Mouse (Mus musculus): ENCODE data around the gene Kif27.
"Not testable (repeated sequence)": the region's sequence is repeated elsewhere in the genome, so short reads cannot be mapped to it uniquely, and the experiment has no call there.

The Kif27 gene

DNA sequence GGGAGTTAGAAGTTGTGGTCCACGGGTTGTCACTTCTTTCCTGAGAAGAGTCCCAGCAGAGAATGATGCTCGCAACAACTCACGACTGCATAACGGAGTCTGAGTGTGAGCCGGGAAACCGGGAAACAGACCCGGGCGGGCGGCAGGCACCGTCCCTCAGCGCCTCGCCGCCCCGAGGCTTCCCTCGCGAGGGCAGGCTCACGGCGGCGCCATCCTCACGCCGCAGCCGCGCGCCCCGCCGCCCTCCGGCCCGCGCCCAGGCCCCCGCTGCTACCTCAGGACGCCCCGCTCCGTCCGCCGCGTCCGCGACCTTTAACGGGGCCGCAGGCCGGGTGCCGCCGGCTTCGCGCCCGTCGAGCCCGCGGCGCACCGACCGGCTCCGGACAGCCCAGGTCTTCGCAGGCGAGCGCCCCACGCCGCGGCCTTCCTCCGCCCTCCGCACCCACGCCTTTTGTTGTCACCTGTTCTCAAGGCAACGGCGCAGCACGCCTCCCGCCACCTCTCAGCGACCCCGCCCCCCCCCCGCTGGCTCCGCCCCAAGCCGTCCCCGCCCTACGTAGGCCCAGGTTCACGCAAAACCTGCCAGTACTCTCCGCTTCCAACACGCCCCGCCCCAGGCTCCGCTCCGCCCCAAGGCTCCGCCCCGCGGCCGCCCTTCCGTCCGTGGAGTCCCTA, at the start of gene Kif27:
TSS of gene Kif27 (minus strand) at position 494 of the 675 bp plus-strand sequence.
- DNase-seq (ENCODE audit: extremely low read depth, insufficient read length, low spot score): peak; percentile 7

DNA sequence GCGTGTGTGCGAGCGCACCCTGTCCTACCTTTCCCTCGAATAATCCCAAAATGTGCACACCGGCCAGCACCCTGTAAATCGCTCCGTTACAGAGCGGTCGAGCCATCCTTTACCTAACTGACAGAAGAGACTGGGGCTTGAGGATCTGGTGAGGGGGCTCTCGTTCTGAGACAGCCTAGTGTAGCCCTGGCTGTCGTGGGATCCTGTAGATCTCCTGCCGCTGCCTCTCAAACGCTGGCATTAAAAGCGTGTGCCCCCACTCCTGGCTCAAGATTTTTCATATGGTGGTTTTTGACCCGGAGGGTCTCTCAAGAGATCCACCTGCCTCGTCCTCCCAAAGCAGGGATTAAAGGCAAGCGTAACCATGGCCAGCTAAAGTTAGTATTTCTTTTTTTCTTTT, 44.3 kb upstream of the Kif27 start, which contains the start of gene Hnrnpk:
TSS of gene Hnrnpk (minus strand) at position 101 of the 400 bp plus-strand sequence.
- not testable (repeated sequence) for DNase-seq (ENCODE audit: extremely low read depth, insufficient read length, low spot score)

DNA sequence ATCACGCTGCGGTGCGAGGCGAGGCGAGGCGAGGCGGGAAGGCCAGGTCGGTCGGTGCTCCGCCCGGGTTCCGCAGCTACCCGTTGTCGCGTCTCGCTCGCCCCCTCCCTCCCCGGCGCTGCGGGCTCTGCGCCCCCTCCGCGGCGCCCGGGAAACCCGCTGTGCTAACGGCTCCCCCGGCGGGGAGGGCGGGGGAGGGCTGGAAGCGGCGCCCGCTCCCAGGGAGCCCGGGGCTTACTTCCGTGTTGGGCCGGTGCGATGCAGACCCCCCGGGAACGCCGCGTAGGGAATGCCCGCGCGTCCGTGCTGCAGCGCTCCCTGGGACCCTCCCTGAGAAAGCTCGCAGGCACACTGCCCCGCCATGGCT, 43.8 kb upstream of the Kif27 start:
- no peak for DNase-seq (ENCODE audit: extremely low read depth, insufficient read length, low spot score)

DNA sequence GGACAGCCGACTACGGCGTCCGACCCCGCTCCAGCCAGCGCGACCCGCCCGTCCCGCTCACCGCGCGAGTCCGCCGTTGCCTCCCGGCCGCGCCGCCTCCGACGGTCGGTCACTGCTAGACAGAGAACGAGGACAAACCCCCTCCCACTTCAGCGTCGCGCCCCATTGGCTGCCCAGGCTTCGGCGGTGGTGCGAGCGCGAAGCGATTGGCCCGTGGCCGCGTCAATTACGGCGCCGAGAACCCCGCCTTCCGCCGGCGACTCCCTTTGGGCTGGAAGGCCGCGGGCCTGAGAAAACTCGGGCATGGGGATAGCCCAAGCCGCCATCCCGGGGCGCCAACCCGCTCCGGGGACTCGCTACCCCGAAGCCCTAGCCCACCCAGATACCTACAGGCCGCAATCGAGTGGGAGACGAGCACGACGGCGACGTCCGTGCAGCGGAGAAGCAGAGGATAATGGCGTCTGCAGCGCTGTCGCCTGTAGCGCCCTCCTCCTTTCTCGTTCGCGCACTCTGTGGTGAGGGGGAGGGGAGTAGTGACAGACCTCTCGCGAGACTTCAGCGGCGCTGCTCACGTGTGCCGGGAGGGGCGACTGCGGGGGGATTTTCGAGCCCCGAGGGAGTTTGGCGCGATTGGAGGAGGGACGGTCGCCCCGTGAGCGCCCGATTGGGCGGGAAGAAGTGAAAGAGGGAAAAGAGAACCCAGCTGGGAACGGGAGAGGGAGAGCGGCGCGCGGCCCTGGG, 43.3 kb upstream of the Kif27 start, which contains the start of gene Rmi1:
TSS of gene Rmi1 (plus strand) at position 246 of the 741 bp plus-strand sequence.
- peak; percentile 95 for DNase-seq (ENCODE audit: extremely low read depth, insufficient read length, low spot score)

DNA sequence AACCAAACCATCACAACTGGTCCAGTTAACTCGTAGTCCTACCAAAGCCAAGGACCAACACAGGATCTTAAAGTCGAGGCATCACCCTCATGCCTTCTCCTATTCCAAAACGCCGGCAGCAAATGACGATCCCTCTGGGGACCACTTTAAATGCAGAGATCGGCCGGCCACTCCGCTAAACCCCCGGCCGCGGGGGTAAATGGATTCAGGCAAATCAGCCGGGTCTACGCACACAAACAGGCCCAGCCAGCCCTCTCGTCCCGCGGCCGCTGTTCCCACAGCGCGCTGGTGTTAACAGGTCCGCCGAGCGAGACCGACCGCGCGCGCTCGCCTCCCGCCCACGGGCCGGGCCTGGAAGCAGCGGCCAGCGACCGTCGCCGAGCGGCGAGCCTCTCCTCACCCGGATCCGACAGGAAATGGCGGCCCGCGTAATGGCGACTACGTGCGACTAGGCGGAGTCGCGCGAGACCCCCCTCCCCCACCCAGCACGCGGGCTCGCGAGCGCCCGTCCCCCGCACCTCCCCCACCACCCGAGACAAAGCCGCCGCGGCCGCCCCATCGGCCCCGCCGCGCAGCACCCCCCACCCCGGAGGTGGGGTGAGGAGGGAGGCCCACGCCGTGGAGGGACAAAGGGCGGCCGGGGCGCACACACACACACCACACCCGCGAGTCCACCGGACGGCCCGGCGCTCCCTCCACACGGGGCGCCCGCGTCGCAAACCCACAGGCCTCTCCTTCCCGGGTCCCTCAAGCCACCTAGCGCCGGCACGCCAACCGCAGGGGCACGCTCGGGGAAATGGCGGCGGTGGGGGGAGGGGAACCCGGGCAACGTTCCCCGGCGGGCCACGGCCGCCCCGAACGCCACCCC, 42.4 kb upstream of the Kif27 start:
- peak; percentile 73 for DNase-seq (ENCODE audit: extremely low read depth, insufficient read length, low spot score)

DNA sequence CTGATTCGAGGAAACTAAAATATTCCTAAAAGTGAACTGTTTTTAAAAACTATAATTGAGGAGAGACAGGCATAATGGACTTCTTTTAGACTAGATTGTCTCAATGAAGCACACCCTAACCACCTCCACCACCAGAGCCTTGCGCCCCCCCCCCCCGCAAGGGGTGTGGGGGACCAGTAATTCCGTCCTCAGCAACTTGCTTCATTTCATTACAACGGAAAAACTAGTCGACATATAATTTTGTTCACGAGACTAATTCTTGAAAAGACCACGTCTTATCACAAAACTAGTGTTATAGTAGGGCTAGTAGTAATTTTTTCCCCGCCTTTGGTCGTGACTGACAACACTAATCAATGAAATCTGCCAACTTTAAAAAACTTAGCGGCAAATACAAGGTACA, 41.7 kb upstream of the Kif27 start:
- peak; percentile 34 for DNase-seq (ENCODE audit: extremely low read depth, insufficient read length, low spot score)

DNA sequence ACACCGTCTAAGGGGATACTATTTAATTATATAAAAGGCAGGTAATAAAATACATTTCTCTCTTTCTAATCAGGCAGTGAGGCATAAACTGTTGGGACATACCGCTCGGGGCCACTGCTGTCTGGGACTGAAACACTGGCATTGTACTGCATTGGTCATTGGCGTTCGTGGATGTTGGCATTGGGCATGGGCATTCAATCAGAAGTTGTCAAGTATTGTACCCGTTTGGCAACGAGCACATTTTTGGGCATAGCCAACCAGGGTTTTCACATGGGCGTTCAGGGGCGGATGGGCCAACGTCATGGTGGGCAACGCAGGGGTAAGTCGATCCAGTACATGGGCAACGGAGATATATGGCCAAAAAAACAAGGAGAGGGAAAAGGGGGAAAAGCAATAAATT, 38.7 kb upstream of the Kif27 start:
- DNase-seq (ENCODE audit: extremely low read depth, insufficient read length, low spot score): no peak

DNA sequence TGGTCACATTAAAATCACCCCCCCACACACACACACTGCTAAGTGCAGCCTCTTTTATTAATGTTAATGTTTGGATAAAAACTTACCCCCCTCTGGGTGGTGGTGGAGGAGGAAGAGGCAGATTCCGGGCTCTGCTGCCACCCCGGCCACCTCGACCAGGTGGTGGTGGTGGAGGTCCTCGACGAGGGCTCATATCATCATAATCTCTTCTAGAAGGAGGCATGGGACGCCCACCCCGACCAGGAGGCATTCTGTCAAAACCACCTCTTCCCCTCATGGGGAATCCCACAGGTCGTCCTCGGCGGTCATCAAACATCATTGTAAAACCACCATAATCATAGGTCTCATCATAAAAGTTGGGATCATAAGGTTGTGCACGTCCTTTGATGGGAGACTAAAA, 35.5 kb upstream of the Kif27 start:
- DNase-seq (ENCODE audit: extremely low read depth, insufficient read length, low spot score): not testable (repeated sequence)

DNA sequence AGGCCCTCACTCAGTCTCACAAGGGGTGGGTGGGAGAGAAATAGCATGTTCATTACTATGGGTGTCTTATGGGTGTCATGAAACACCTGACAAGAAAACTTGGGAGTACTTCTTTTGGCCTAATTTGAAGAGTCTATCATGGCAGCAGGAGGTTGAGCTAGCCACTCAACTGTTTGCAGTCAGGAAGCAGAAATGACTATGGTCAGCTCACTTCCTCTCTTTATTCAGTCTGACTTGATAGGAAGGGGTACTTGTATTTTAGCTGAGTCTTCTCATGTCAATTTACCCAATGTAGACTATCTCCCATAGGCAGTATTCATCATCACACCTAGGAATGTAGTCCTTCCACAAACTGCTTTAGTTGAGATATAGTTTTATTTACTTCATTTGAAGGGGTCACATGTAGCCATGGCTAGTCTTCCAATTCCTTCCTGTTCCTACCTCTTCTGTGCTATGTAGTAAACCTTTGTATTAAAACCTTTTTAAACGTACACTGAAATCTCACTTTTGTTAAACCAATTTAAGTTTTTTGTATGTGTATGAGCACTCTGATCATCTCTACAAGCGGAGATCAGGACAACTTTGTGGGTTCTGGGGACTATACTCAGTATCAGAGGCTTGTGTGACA, 30.5 kb upstream of the Kif27 start:
- DNase-seq (ENCODE audit: extremely low read depth, insufficient read length, low spot score): no peak

DNA sequence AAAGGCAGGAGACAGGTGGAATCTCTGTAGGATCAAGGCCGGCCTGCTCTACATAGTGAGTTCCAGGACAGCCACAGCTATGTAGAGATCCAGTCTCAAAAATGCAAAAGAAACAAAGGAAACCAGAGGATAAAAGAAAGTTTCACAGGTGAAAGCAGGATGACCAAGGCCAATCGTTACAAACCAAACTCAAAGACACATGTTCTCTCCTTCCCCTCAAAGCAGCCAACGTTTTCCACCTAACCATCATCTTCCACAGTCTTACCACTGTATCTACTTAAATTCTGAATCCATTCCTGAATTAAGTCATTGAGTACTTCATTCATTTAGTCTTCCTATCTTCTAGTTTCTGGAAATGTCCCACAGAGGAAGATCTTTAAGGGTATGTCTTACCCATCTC, 29.5 kb upstream of the Kif27 start:
- no peak for DNase-seq (ENCODE audit: extremely low read depth, insufficient read length, low spot score)

DNA sequence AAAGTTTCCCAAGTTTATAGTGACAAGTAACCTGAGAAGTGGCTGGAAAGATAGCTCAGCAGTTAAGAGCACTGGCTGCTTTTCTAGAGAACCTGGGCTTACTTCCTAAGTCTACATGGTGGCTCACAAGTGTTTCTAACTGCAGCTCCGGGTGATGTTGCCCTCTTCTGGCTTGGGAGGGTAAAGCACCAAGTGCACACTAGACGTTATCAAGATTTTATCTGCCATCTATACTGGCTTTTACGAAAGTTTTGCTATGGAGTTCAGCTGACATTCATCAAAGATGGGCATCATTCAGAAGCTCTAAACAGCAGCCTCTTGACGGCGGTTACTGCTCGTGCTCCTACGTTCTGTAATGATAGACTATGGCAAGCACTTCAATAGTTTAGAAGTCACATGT, 29.0 kb upstream of the Kif27 start:
- DNase-seq (ENCODE audit: extremely low read depth, insufficient read length, low spot score): no peak

DNA sequence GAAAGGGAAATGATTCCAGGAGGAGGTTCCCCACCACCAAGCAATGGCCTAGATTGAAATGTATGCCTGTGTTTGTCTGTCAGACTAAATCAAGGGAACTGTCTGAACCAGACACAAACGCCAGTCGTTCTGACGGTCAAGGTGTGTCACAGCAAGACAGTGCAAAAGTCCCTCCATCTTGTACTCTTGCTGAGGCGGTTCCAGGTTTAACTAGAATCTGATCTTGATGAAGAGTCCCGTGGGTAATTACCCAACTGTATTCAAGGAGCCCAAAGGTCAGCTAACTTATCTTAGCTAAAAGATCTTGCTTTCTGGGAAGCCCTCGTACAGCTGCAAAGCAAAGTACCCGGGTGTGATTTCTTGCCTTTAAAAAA, 26.6 kb upstream of the Kif27 start:
- no peak for DNase-seq (ENCODE audit: extremely low read depth, insufficient read length, low spot score)

DNA sequence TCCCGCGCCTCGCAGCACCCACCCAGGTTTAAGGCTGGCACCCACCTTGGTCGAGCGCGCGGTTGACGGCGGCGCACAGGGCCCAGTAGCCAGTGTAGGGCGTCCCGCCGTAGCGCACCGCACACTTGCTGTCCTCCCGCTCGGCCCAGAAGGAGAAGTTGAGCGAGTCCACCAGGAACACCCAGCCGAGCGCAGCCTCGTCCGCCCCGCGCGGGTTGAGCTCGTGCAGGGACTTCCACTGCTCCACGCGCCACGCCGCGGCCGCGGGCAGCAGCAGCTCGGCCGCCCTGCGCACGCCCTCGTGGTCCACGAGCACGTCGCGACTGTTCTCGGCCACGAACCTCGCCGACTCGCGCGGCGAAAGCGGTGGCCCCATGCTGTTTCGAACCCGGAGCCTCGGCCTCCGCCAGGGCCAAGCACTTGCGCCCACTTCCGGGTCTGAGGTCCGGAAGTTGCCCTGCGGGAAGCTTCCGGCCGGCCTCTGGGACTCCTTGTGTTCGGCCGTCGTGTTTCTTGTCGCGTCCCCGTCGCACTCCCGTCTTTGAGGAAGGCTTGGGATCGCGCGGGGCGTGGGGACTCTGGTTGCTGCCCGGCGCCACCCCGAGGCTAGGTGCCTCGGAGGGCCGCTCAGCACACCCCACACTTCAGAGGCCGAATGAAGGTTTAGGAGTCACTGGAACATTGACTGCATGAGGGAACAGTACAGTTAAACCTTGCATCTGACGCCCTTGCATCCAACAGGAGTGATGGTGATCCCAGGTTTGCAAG, 26.0 kb upstream of the Kif27 start, which contains the start of gene 2210016F16Rik:
TSS of gene 2210016F16Rik (minus strand) at position 447 of the 768 bp plus-strand sequence.
- DNase-seq (ENCODE audit: extremely low read depth, insufficient read length, low spot score): no peak

DNA sequence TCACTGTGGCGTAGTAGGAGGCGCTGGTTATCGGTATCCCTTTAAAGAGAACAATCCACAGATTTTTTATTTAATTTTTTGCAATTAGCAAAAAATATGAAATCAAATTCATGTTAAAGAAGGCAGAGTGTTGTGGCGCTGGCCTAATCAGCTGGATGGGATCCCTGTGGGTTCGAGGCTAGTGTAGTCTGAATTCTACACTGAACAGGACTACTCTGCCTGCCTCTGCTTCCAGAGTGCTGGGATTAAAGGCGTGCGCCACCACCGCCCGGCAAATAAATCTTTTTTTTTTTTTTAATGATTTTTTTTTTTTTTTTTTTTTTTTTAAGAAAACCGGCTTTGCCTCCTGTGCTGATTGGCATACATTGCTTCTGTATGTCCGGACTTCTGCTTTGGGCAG, 25.4 kb upstream of the Kif27 start:
- DNase-seq (ENCODE audit: extremely low read depth, insufficient read length, low spot score): no peak

DNA sequence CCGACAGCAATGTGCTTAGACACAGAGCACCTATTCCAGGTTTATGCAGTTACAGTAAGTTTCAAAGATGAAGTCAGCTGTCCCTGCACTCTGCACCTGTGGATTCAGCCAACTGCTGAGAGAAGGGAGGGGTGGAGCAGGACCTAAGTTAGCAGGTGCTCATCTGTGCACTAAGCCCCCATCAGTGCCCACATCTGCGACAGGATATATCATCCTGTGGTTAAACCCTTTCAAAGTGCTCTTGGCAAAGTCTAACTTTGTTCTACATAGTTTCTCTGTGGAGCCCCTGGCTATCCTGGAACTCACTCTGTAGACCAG, 14.2 kb upstream of the Kif27 start:
- DNase-seq (ENCODE audit: extremely low read depth, insufficient read length, low spot score): no peak

DNA sequence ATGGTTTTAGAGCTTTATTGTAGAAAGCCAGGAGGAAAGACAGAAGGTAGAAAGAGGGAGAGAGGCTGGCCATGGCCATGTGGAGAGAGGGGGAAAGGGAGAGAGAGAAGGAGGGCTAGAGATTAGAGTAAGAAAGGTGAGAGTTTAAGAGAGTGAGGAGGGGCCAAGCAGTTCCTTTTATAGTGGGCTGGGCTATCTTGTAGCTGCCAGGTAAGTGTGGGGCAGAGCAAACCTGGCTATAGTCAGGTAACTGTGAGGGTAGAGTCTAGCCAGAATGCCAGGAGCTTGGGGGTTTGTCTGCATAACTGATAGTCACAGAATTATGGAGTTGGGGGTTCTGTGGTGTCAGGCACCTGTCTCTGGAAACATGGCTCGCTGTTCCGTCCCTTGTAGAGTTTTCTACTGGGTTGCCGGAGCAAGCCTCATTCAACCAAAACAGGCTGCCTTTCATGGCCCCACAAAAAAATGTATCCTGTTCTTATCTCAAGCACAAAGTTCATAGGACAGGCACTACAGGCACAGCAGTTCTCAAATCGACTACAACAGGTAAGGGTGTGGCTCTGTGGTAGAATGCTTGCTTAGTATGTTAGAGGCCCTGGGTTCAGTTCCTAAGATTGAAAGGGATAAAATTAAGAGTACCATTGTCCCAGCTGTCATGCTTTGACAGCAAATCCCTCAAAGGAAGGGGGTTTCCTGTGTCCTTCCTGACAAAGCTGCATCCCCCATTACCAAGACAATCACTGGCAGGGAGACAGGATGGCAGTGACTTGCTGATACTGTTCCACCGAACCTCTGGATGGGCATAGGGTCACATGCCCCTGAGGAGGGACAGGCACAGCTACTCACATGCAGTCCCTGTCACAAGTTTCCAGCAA, 13.6 kb upstream of the Kif27 start:
- no peak for DNase-seq (ENCODE audit: extremely low read depth, insufficient read length, low spot score)

DNA sequence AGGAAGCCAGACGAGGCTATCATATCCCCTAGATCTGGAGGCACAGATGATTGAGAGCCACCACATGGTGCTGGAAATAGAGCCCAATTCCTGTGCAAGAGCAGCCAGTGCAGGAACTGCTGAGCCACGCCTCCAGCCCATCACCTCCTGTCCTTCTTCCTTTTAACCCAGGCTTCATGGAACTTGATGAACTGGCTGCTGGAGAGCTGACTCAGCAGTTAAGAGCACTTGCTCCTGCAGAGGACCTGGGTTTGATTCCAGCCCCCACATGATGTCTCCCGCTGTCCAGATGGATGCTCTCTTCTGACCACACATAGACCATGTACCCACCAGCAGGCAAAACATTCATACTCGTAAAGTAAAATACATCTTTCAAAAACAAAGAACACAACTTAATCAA, 9.9 kb upstream of the Kif27 start:
- no peak for DNase-seq (ENCODE audit: extremely low read depth, insufficient read length, low spot score)

DNA sequence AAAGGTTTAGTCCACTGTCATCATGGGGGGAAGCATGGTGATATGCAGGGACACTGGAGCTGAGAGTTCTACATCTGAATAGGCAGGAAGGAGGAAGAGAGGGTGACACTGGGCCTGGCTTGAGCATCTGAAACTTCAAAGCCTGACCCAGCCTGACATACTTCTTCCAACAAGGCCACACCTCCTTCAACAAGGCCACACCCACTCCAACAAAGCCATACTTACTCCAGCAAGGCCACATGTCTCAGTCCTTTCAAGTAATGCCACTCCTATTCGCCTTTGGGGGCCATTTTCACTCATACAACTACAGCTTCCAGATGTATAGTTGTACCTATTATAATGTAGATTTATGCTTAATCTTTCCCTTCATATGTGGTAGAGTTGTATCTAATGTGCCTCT, 8.7 kb upstream of the Kif27 start:
- no peak for DNase-seq (ENCODE audit: extremely low read depth, insufficient read length, low spot score)

DNA sequence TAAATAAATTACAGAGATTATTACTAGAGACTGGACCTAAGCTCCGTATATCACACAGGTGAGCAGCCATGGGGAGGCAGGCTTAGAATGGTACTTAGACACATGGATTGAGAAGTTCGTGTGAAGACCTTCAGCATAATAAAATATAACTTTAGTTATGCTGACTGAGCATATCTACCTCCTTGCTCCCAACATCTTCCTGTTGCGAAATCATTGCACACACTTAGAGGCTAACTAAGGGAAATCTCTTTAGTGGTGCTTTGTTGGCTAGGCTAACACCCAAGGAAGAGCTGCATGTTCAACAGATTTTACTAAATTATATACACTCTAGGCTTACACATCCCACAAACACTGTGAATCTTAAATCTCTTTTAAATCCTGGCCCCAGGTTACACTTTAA, 7.5 kb upstream of the Kif27 start:
- DNase-seq (ENCODE audit: extremely low read depth, insufficient read length, low spot score): no peak

All from 3134 (cell line).